Mouse (Mus musculus) R1 (cell line): ENCODE results near the gene Rgs12.

Experiments used
- DNase-seq: peaks from one replicate; pipeline ENCODE4 v3.0.0-alpha.2; 2018; ENCODE audit warnings: low read depth, low spot score

Gene Rgs12

GRCm38 (mm10) chr5:35076369-35076768 is 127.1 kb downstream of the Rgs12 start:
- no peak for DNase-seq

DNA sequence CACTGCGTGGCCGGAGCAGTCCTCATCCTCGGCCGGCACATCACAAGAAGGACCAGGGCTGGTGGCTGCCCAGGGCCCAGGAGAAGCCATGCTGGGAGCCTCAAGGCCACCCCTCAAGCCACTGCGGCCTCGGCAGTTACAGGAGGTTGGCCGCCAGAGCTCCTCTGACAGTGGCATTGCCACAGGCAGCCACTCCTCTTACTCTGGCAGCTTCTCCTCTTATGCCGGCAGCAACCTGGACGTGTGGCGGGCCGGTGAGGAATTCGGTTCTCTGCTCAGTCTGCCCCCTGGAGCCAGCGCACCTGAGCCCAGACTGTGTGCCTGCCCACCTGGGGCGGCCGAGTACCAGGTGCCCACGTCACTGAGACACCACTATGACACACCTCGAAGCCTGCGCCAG is 129.9 kb downstream of the Rgs12 start:
- DNase-seq, result no peak

DNA sequence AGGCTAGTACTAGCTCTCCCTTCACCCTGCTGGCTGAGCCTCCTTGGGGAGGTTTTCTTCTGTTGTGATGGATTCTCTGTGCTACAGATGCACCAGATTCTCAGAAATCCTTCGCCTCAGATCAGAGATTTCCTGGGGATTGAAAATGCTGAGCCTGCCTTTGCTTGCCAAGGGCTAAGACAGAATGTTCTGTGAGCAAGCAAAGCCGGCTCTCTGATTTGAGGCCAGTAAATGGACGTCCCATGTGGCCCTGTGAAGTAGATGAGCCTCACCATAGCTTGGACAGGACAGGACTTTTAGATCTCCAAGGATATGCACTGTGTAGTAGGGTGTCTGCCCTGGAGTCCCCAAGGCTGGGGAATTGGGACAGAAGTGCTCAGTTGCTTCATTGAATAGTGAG is 135.7 kb downstream of the Rgs12 start:
- DNase-seq, result no peak

DNA sequence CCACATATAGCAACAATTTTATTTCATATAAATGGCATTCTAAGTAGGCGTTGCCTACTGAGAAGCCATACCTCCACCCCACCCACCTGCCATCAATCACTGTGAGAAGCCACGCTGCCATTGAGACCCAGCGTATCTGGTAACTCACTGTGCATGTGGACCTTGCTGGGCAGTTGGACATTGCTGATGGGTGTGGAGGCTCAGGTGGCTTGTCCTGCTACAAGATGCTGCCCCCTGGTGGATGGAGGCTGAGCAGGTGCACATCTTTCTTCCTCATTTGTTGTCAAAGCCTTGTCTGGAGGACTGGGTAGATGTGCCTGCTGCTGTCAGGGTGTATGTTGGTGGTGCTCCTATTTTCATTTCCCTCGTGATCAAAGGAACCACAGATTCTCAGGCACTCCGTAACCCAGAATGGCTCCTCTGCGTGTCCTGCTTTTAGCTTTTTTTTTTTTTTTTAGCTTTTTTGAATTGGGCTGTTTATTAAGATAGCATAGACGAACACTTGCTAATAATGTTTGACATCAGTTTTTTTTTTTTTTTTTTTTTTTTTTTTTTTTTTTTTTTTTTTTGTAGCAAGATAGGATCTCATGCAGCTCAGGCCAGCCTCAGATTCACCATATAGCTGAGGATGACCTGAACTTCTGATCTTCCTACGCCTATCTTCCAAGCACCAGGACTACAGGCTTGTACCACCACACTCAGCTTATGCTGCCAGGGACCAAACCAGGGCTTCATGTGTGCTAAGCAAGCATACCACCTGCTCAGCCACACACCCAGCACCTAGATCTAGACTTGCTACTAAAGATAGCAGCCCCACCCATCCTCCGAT is 139.8 kb downstream of the Rgs12 start:
- DNase-seq, result peak; percentile 86
